ENCODE assay signal across 12 mouse cellular contexts in genomic region chr11:118598726-118599125, GRCm38 (mm10).
DNase-seq lines count a peak whose midpoint lies in the region.
"Had no signal": no experiment of that assay in that cellular context is flagged by ENCODE, and none has a peak within 500 bp of the region (broad histone marks: within the 10 kb centered on the region; RNA-seq: fewer than 3 reads in every experiment).

No protein-coding gene starts in this region.

- peak; percentile 78 for DNase-seq in left cerebral cortex, postnatal 4 days
- DNase-seq in left cerebral cortex, adult 18-20 months (ENCODE audit: low spot score in 2 of 2), result no peak
- peak; percentile 74 for DNase-seq in cerebellum, adult 11-12 months
- peak; percentile 74 for DNase-seq in cerebellum, adult 9-10 months
- DNase-seq in cerebellum, postnatal 25 days, result peak; percentile 73 to 84
- no peak for DNase-seq in heart, adult 18-20 months
- DNase-seq in heart, postnatal 36 days, result no peak
- no peak for DNase-seq in testis, postnatal 10 days (ENCODE audit: low spot score)
- DNase-seq: adrenal gland, postnatal 10 days; gastrocnemius, postnatal 14 days; heart, postnatal 4 days; kidney, adult 18-20 months had no signal

- intact Hi-C loops in left cerebral cortex, postnatal 4 days (cut with DNase I), result no loop called here
- intact Hi-C loops in heart, postnatal 36 days (cut with DNase I), result no loop called here

Comparison
In these comparisons a context has a peak if more than half of its experiments do, and no peak if none do; other contexts are left out.
1. DNase-seq: peak in left cerebral cortex, postnatal 4 days (single experiment), cerebellum, adult 11-12 months (single experiment), cerebellum, adult 9-10 months (single experiment) and cerebellum, postnatal 25 days (2 of 2); none in left cerebral cortex, adult 18-20 months (0 of 2), heart, adult 18-20 months (0 of 2), heart, postnatal 36 days (0 of 2) and testis, postnatal 10 days (single experiment).